Mouse (Mus musculus): ENCODE measurements around the gene Mpc1. TPM values are rescaled to one million over a fixed set of nuclear protein-coding genes. Genes with fewer than 3 reads are reported as not detected.

Mpc1 gene
- total and polyA plus RNA-seq, 3 experiments: 643 to 921 (median 699) TPM

DNA sequence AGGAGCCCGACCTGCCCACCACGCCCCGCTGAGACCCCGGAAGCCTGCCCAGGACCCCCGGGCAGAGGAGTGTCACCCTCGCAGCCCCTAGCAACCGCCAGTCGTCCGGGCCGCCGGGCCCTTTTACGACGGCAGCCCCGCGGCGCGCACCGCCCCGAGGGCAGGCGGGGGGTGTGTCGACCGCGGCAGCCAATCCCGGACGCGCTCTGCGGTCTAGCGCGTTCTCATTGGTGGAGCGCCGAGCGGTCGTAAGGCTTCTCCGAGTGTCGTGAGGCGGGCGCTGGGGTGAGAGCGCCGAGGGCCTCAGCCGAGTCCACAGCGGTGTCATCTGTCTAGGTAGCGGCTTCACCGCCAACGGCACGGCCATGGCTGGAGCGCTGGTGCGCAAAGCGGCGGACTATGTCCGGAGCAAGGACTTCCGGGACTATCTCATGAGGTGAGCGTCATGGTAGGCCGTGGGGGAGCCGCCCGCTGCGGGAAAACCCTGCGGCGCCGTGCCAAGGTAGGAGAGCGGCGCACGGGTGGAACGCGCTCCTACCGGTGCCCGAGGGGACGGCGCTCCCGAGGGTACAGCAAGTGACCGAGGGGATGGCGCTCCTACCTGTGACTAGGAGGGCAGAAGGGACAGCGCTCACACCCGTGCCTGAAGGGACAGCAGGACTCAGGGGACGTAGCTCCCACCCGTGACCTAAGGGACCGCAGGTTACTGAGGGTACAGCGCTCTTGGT lies 986 bp downstream of the Mpc1 start:
- peak; percentile 96 to 98 for DNase-seq
- H3K4me1 ChIP-seq (ENCODE audit: control insufficient read depth, insufficient read depth, low read length): peaks cover 1% of the 10 kb centered on the region; the same call in 1 of the 2 replicates
- no peaks in the 10 kb centered on the region for H3K27me3 ChIP-seq (ENCODE audit: control insufficient read depth, insufficient read depth, low read length)
- H3K4me3 ChIP-seq: peak overlapping the region; percentile 82
- H3K79me2 ChIP-seq (replicated peaks; ENCODE audit: control insufficient read depth, insufficient read depth, low read length): peaks cover 8% of the 10 kb centered on the region
- TF ChIP-seq POLR2A (IDR thresholded peaks at IDR 0.05; ENCODE audit: insufficient read depth, low read depth, low read length) (peak; percentile 95), EP300 (IDR thresholded peaks at IDR 0.05; ENCODE audit: insufficient read depth, low read depth, low read length) (no peak), CTCF (IDR thresholded peaks at IDR 0.05) (peak; percentile 58)
- intact Hi-C loops (cut with DNase I): loop anchor here (1.0 kb wide), 1 partner anchor 28 kb away; the partner anchor contains the start of gene Sft2d1
- H3K27ac ChIP-seq: peak overlapping the region; percentile 99
- peaks cover 13% of the 10 kb centered on the region; the same call in 1 of the 2 replicates for H3K36me3 ChIP-seq (ENCODE audit: control insufficient read depth, insufficient read depth, low read length)
- under 1% methylated on average over 77 of the region's 77 CpGs for WGBS
- H3K9ac ChIP-seq (ENCODE audit: low read depth, low read length): peak overlapping the region; percentile 98

DNA sequence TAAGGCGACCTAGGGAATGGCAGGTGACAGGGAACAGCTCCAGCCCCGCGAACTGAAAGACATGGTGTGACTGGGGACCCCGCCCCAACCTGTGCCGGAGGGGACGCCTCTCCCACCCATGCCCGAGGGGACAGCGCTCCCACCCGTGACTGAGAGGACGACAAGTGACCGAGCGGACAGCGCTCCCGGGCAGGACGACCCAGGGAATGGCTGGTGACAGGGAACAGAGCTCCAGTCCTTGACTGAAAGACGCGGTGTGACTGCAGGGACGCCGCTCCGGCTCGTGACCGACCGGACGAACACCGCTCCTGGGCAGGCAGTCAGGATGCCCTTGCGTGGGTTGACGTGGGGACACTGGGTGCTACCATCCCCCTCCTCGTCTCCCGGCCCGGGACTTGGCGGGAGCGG lies 1.6 kb downstream of the Mpc1 start:
- peak; percentile 48; the same call in 1 of the 2 replicates for TF ChIP-seq EP300 (IDR thresholded peaks at IDR 0.05; ENCODE audit: insufficient read depth, low read depth, low read length)
- TF ChIP-seq POLR2A (IDR thresholded peaks at IDR 0.05; ENCODE audit: insufficient read depth, low read depth, low read length): peak; percentile 52; the same call in 1 of the 2 replicates
- TF ChIP-seq CTCF (IDR thresholded peaks at IDR 0.05): peak; percentile 1; the same call in 1 of the 2 replicates
- H3K9ac ChIP-seq (ENCODE audit: low read depth, low read length): peak overlapping the region; percentile 98
- H3K4me1 ChIP-seq (ENCODE audit: control insufficient read depth, insufficient read depth, low read length): peaks cover 1% of the 10 kb centered on the region; the same call in 1 of the 2 replicates
- no peaks in the 10 kb centered on the region for H3K27me3 ChIP-seq (ENCODE audit: control insufficient read depth, insufficient read depth, low read length)
- H3K27ac ChIP-seq: peak overlapping the region; percentile 99
- intact Hi-C loops (cut with DNase I): loop anchor here (1.0 kb wide), 1 partner anchor 27 kb away; the partner anchor contains the start of gene Sft2d1
- H3K79me2 ChIP-seq (replicated peaks; ENCODE audit: control insufficient read depth, insufficient read depth, low read length): peaks cover 8% of the 10 kb centered on the region
- peaks cover 13% of the 10 kb centered on the region for H3K36me3 ChIP-seq (ENCODE audit: control insufficient read depth, insufficient read depth, low read length)
- H3K4me3 ChIP-seq: peak overlapping the region; percentile 82
- under 1% methylated on average over 32 of the region's 32 CpGs for WGBS
- peak; percentile 69 to 71 for DNase-seq

DNA sequence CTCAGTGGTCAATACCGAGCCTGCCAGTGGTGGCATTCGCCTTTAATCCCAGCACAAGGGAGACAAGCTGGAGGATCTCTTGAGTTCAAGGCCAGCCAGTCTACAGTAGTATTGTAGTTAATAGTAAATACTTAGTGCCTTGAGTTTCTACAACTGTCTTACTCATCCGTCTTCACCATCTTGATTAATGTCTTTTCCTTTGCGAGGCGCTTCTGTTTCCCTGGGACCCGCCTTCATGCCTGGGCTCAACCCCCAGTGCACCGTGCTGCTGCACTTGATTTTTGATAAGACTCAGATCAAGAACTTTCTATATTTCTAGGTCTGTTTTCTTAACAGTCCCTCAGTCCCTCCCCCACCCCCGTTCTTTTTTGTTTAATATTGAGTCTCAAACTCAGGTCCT lies 2.4 kb downstream of the Mpc1 start:
- Histone ChIP-seq H3K27me3 (ENCODE audit: control insufficient read depth, insufficient read depth, low read length) (no peaks in the 10 kb centered on the region), H3K9ac (ENCODE audit: low read depth, low read length) (peak overlapping the region; percentile 48), H3K4me1 (ENCODE audit: control insufficient read depth, insufficient read depth, low read length) (peaks cover 1% of the 10 kb centered on the region), H3K4me3 (peak overlapping the region; percentile 82), H3K79me2 (replicated peaks; ENCODE audit: control insufficient read depth, insufficient read depth, low read length) (peaks cover 14% of the 10 kb centered on the region), H3K27ac (peak overlapping the region; percentile 99), H3K36me3 (ENCODE audit: control insufficient read depth, insufficient read depth, low read length) (peaks cover 18% of the 10 kb centered on the region)
- intact Hi-C loops (cut with DNase I): no loop called here
- no peak for DNase-seq
- TF ChIP-seq EP300 (IDR thresholded peaks at IDR 0.05; ENCODE audit: insufficient read depth, low read depth, low read length) (no peak), CTCF (IDR thresholded peaks at IDR 0.05) (no peak), POLR2A (IDR thresholded peaks at IDR 0.05; ENCODE audit: insufficient read depth, low read depth, low read length) (no peak)
- 40% methylated on average over 8 of the region's 8 CpGs for WGBS

DNA sequence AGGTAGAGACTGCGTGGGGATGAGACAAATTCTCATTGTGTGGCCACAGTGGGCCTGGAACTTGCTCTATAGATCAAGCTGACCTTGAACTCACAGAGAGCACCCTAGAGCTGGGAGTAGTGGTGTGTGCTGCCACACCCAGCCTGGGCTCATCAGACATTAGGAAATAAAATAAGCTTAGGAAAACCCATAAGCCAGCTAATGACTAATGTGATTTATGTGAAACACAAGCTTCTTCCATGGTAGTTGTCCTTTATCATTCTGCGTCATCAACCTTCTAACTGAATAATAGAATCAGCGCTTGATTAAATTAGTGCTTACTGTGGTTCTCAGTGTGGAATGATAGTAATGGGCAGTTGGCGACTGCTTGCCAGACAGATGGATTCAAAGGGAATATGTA lies 4.3 kb downstream of the Mpc1 start:
- H3K4me3 ChIP-seq: no peak overlapping the region
- TF ChIP-seq EP300 (IDR thresholded peaks at IDR 0.05; ENCODE audit: insufficient read depth, low read depth, low read length) (no peak), POLR2A (IDR thresholded peaks at IDR 0.05; ENCODE audit: insufficient read depth, low read depth, low read length) (no peak), CTCF (IDR thresholded peaks at IDR 0.05) (no peak)
- H3K27me3 ChIP-seq (ENCODE audit: control insufficient read depth, insufficient read depth, low read length): no peaks in the 10 kb centered on the region
- H3K36me3 ChIP-seq (ENCODE audit: control insufficient read depth, insufficient read depth, low read length): peaks cover 27% of the 10 kb centered on the region
- H3K79me2 ChIP-seq (replicated peaks; ENCODE audit: control insufficient read depth, insufficient read depth, low read length): peaks cover 16% of the 10 kb centered on the region
- WGBS: 74% methylated on average over 4 of the region's 4 CpGs
- no peak for DNase-seq
- H3K9ac ChIP-seq (ENCODE audit: low read depth, low read length): no peak overlapping the region
- H3K4me1 ChIP-seq (ENCODE audit: control insufficient read depth, insufficient read depth, low read length): peaks cover 4% of the 10 kb centered on the region
- intact Hi-C loops (cut with DNase I): no loop called here
- H3K27ac ChIP-seq: no peak overlapping the region

DNA sequence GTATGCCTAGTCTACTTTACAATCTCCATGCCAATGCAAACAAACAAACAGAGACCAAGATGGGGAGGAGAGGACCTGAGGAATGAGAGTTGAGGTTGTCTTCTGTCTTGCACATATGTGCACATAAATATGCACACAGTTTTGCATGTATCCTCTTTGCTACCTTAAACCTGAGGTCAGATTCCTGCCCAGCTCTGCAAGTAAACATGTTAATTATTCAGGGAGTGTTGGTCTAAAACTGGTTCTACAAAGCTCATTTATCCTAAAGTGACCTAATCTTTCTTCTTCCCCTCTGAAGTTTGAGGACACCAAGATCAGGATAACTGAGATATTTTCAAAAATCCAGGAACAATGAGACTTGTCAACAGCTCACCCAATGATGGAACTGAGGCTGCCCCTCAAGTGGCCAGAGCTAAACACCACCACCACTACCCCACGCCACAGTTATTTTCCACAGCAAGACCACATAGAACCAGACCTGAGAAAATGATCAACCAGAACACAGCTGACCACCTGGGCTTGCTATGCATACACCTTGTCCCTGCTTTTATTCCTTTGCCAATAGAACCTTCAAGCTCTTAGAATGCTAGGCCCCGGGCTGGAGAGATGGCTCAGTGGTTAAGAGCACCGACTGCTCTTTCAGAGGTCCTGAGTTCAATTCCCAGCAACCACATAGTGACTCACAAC lies 7.4 kb downstream of the Mpc1 start:
- H3K9ac ChIP-seq (ENCODE audit: low read depth, low read length): no peak overlapping the region
- TF ChIP-seq POLR2A (IDR thresholded peaks at IDR 0.05; ENCODE audit: insufficient read depth, low read depth, low read length) (no peak), CTCF (IDR thresholded peaks at IDR 0.05) (no peak), EP300 (IDR thresholded peaks at IDR 0.05; ENCODE audit: insufficient read depth, low read depth, low read length) (no peak)
- H3K27ac ChIP-seq: no peak overlapping the region
- intact Hi-C loops (cut with DNase I): no loop called here
- no peak for DNase-seq
- peaks cover 31% of the 10 kb centered on the region for H3K36me3 ChIP-seq (ENCODE audit: control insufficient read depth, insufficient read depth, low read length)
- H3K4me3 ChIP-seq: no peak overlapping the region
- no peaks in the 10 kb centered on the region for H3K27me3 ChIP-seq (ENCODE audit: control insufficient read depth, insufficient read depth, low read length)
- WGBS: 93% methylated on average over 3 of the region's 3 CpGs
- peaks cover 4% of the 10 kb centered on the region for H3K4me1 ChIP-seq (ENCODE audit: control insufficient read depth, insufficient read depth, low read length)
- peaks cover 12% of the 10 kb centered on the region for H3K79me2 ChIP-seq (replicated peaks; ENCODE audit: control insufficient read depth, insufficient read depth, low read length)
